Mouse (Mus musculus) testis, adult 2 months (tissue): ENCODE measurements around the gene March5. TPM values are rescaled to one million over a fixed set of nuclear protein-coding genes. Genes with fewer than 3 reads are reported as not detected.
"Not testable (repeated sequence)": the region's sequence is repeated elsewhere in the genome, so short reads cannot be mapped to it uniquely, and the experiment has no call there.

Source experiments
- H3K27ac ChIP-seq: fragments of 200-500 bp; 2 replicates; pipeline ENCODE4 v1.5.1; 2012; ENCODE audit warnings: low read depth, low read length; ENCODE audit not compliant: control insufficient read depth, insufficient read depth
- H3K27me3 ChIP-seq: fragments of 200-500 bp; 2 replicates; pipeline ENCODE4 v1.6.1; 2012; ENCODE audit warnings: mild to moderate bottlenecking, low read length, moderate library complexity; ENCODE audit not compliant: control insufficient read depth, insufficient read depth
- H3K36me3 ChIP-seq: fragments of 200-500 bp; 2 replicates; pipeline ENCODE4 v1.6.1; 2012; ENCODE audit warnings: mild to moderate bottlenecking, low read length; ENCODE audit not compliant: control insufficient read depth, insufficient read depth
- H3K4me1 ChIP-seq: fragments of 200-500 bp; 2 replicates; pipeline ENCODE4 v1.6.1; 2012; ENCODE audit warnings: low read length; ENCODE audit not compliant: control insufficient read depth, insufficient read depth
- H3K4me3 ChIP-seq: fragments of 200-500 bp; 2 replicates; pipeline ENCODE4 v1.5.1; 2012; ENCODE audit warnings: low read depth, mild to moderate bottlenecking, low read length, moderate library complexity, mixed read lengths; ENCODE audit not compliant: control insufficient read depth
- CTCF ChIP-seq: fragments of 200-500 bp; IDR thresholded peaks from 2 replicates; pipeline ENCODE4 v1.5.1; 2012; ENCODE audit warnings: low read depth, mild to moderate bottlenecking, inconsistent platforms, low read length, moderate library complexity; ENCODE audit not compliant: control insufficient read depth, insufficient read depth, insufficient replicate concordance
- POLR2A ChIP-seq: fragments of 200-500 bp; IDR thresholded peaks from 2 replicates; pipeline ENCODE4 v1.6.1; 2012; ENCODE audit warnings: low read depth, mild to moderate bottlenecking, inconsistent platforms, low read length, moderate library complexity; ENCODE audit not compliant: control insufficient read depth
- polyA plus RNA-seq: library from polyadenylated mRNA; depleted of rRNA; stranded (reverse); fragments of >200 nt; gene quantifications from 2 replicates; pipeline ENCODE4 v1.2.3, GENCODE M21; 2012

The March5 gene
- polyA plus RNA-seq, 1 experiment, result 31.2 TPM

DNA sequence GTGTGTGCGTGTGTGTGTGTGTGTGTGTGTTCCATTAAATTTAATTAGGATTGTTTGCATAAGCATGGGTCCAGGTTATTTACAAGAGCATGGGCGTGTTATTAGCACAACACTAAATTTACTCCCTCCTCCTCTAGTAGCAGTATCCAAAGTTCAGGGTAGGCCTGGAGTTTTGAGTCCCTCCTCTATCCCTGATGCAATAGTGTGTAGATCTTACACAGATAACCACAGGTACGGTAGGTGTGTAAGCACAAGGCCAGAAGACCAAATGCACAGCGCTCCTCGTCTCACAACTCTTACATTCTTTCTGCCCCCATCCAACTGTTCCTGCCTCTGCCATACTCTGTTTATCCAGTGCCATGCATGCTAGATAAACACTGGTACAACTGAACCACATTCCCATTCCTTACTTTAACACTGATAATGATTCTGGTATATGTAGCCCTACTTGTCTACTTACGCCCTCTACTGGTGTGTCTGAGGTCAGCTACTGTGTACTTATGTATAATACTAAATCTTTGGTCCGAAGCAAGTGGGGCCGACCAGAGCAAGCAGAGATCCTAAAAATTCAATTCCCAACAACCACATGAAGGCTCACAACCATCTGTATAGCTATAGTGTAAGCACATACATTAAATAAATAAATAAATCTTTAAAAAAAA lies 2.3 kb downstream of the March5 start:
- no peaks in the 10 kb centered on the region for H3K27me3 ChIP-seq
- no peak overlapping the region; the same call in 1 of the 2 replicates for H3K4me3 ChIP-seq
- no peak overlapping the region for H3K27ac ChIP-seq
- H3K36me3 ChIP-seq, result no peaks in the 10 kb centered on the region
- H3K4me1 ChIP-seq, result peaks cover 3% of the 10 kb centered on the region; the same call in 1 of the 2 replicates
- no peak for TF ChIP-seq POLR2A

DNA sequence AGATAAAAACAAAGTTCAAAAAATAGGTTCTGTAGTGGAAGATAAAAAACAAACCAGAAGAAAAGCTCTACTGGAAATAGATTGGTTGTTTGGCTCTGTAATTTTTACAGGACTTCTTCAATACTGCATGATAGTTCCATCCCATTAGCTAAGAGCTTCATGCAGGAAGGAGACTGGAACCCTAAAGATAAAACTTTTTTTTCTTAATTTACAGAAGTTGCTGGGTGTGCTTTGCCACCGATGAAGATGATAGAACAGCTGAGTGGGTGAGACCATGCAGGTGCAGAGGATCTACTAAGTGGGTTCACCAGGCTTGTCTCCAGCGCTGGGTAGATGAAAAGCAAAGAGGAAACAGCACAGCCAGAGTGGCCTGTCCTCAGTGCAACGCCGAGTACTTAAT lies 3.1 kb downstream of the March5 start:
- no peak overlapping the region for H3K4me3 ChIP-seq
- H3K27me3 ChIP-seq, result no peaks in the 10 kb centered on the region
- H3K4me1 ChIP-seq, result peaks cover 3% of the 10 kb centered on the region; the same call in 1 of the 2 replicates
- no peak for TF ChIP-seq POLR2A
- TF ChIP-seq CTCF, result no peak
- no peak overlapping the region for H3K27ac ChIP-seq
- no peaks in the 10 kb centered on the region for H3K36me3 ChIP-seq

DNA sequence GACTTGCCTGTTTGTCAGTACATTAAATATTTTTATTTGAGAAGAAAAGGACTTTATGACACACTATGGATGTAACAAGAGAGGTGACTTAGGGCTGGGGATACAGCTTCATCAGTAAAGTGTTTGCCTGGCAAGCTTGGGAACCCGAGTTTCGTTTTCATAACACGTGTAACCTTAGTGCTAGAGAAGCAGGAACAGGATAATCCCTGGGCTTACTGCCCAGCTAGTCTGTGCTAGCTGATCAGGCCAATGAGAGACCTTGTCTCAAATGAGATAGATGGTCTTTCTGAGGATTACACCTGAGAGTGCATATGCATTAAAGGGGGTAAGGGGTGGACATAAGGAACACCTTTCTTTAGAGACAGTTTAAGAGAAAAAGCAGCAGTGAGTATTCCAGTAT lies 4.1 kb downstream of the March5 start:
- Histone ChIP-seq H3K27ac (no peak overlapping the region), H3K36me3 (no peaks in the 10 kb centered on the region), H3K4me3 (no peak overlapping the region), H3K27me3 (no peaks in the 10 kb centered on the region), H3K4me1 (no peaks in the 10 kb centered on the region)
- TF ChIP-seq CTCF (no peak), POLR2A (no peak)

DNA sequence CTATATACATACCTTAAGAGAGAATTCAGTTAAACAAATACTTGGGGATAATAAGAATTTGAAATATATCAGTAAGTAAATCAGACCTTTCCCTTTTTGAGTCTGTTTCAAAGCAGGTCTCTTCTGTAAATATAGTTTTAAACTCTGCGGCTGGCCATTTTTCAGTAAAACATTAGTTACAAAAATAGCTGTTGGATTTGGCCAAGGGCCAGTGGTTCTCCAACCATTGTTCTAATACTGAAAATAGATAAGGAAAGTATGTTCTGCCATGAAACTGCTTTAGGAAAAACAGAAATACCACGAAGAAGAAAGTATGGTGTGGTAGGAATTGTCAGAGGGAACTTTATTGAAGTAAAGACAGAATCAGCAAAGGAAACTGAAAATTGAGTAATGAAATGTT lies 7.4 kb downstream of the March5 start:
- H3K27me3 ChIP-seq, result no peaks in the 10 kb centered on the region
- H3K36me3 ChIP-seq, result peaks cover 3% of the 10 kb centered on the region
- no peak overlapping the region for H3K27ac ChIP-seq
- no peak overlapping the region for H3K4me3 ChIP-seq
- H3K4me1 ChIP-seq, result no peaks in the 10 kb centered on the region
- TF ChIP-seq CTCF (no peak), POLR2A (no peak)

DNA sequence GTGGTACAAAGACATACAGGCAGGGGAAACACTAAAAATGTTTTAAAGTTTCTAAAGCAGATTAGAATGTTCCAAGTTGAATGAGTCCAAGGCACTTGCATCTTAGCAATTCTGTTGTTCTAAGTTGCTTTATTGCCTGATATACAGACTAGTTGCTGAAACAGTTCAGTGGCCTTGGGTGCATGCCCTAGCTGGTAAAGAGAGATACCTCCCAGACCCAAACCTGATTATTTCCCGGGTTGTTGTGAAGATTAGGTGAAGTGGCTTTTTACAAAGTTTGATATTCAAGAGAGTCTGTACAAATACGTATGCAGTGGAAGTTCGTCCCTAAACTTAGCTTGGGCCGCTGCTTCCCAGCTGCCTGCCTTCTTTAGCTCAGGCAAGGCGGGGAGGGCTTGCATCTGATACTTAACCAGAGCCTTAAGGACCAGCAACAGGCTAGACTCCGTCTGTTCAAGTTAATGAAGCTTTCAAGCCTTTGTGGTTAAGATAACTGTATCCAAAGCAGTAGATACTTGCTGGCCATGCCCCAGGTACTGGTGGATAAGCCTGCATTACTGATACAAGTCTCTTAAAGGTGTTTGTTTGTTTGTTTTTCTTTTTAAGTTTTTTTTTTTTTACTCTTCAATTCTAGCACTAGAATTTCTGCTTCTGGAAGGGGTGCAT lies 18.0 kb downstream of the March5 start:
- Histone ChIP-seq H3K27me3 (no peaks in the 10 kb centered on the region), H3K27ac (no peak overlapping the region), H3K36me3 (no peaks in the 10 kb centered on the region), H3K4me1 (no peaks in the 10 kb centered on the region), H3K4me3 (no peak overlapping the region)
- TF ChIP-seq POLR2A (no peak), CTCF (no peak)

DNA sequence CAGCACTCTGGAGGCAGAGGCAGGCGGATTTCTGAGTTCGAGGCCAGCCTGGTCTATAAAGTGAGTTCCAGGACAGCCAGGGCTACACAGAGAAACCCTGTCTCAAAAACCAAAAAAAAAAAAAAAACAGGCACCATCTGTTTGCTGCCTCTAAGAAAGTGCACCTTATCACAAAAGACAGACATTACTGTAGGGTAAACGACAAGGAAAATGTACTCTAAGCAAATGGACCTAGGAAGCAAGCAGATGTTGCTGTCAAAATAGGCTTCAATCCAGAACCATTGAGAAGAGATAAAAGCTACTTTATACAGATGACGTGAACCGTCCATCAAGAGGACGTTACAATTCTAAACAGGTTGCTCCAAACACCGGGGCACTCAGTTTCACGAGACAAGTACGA lies 25.3 kb downstream of the March5 start:
- H3K36me3 ChIP-seq, H3K27ac ChIP-seq, H3K4me3 ChIP-seq, H3K27me3 ChIP-seq, H3K4me1 ChIP-seq: not testable (repeated sequence)

DNA sequence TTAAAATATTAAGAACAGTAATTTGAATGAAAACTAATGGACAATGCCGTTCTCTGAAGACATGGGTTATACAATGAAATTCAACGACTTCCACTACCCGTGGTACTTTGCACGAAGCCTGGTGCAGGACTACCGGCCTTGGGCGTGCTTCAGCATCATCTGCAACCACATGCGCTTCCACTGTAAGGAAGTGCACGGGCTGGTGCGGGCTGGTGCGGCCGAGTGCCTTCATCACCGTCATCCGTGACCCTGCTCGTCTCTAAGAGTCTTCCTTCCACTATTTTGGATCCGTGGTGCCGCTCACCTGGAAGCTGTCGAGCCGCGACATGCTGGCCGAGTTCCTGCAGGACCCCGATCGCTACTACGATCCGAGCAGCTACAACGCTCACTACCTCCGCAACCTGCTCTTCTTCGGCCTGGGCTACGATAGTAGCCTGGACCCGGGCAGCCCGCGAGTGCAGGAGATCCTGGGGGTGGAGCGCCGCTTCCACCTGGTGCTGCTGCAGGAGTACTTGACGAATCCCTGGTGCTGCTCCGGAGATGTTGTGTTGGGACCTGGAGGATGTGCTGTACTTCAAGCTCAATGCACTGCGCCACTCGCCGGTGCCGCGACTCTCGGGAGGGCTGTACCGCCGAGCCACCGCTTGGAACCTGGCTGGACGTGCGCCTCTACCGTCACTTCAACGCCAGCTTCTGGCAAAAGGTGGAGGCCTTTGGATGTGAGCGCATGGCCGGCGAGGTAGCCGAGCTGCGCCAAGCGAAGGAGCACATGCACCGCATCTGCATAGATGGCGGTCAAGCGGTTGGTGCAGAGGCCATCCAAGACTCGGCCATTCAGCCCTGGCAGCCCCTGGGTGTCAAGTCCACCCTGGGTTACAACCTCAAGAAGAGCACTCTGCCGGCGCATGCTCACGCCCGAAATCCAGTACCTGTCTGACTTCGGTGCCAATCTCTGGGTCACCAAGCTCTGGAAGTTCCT lies 26.5 kb downstream of the March5 start:
- no peak for TF ChIP-seq POLR2A
- no peak for TF ChIP-seq CTCF
- Histone ChIP-seq H3K27ac (no peak overlapping the region), H3K4me1 (peaks cover 11% of the 10 kb centered on the region; the same call in 1 of the 2 replicates), H3K4me3 (peak overlapping the region; percentile 57), H3K36me3 (no peaks in the 10 kb centered on the region), H3K27me3 (no peaks in the 10 kb centered on the region)
